Mouse (Mus musculus) heart, embryonic 13.5 days (tissue): ENCODE data around the gene Rgs8. TPM values are rescaled to one million over a fixed set of nuclear protein-coding genes. Genes with fewer than 3 reads are reported as not detected.

ENCODE experiments used
- ATAC-seq: fragments of 200-750 bp; cut with Nextera tagmentation; 2 replicates; pipeline ENCODE4 v1.8.0; 2017; ENCODE audit warnings: moderate TSS enrichment; ENCODE audit not compliant: insufficient number of reproducible peaks, low FRiP score, low TSS enrichment; ENCODE audit errors: extremely low read depth
- H3K27ac ChIP-seq: fragments of 300-500 bp; sonication (generic); replicated peaks from 2 replicates; pipeline ENCODE4 v1.5.1; 2015; ENCODE audit warnings: moderate library complexity, mild to moderate bottlenecking, inconsistent platforms
- H3K27me3 ChIP-seq: fragments of 300-500 bp; sonication (generic); replicated peaks from 2 replicates; pipeline ENCODE4 v1.6.1; 2015; ENCODE audit warnings: mild to moderate bottlenecking, inconsistent platforms
- H3K36me3 ChIP-seq: fragments of 300-500 bp; sonication (generic); 2 replicates; pipeline ENCODE4 v1.6.1; 2015; ENCODE audit warnings: mild to moderate bottlenecking, inconsistent platforms
- H3K4me1 ChIP-seq: fragments of 300-500 bp; sonication (generic); 2 replicates; pipeline ENCODE4 v1.6.1; 2015; ENCODE audit warnings: inconsistent platforms
- H3K4me2 ChIP-seq: fragments of 300-500 bp; sonication (generic); 2 replicates; pipeline ENCODE4 v1.6.1; 2015; ENCODE audit warnings: inconsistent platforms, mild to moderate bottlenecking, moderate library complexity
- H3K4me3 ChIP-seq: fragments of 300-500 bp; sonication (generic); 2 replicates; pipeline ENCODE4 v1.5.1; 2015; ENCODE audit warnings: moderate library complexity, mild to moderate bottlenecking, inconsistent platforms
- H3K9ac ChIP-seq: fragments of 300-500 bp; sonication (generic); 2 replicates; pipeline ENCODE4 v1.6.1; 2015; ENCODE audit warnings: inconsistent platforms, mild to moderate bottlenecking, moderate library complexity
- H3K9me3 ChIP-seq: fragments of 300-500 bp; sonication (generic); 2 replicates; pipeline ENCODE4 v1.6.1; 2016; ENCODE audit warnings: inconsistent platforms
- WGBS: fragments of 180-500 bp; shearing (Covaris S2); methylation state at CpG from one replicate; pipeline ENCODE4 v1.1.7; 2015; ENCODE audit warnings: mixed read lengths; 5-methylcytosine and 5-hydroxymethylcytosine counted together
- polyA plus RNA-seq: library from polyadenylated mRNA; unstranded; fragments of >200 nt; fragmentation: Nextera tagmentation; extraction: Ambion mirVana; gene quantifications from 2 replicates; pipeline ENCODE4 v1.2.1, GENCODE M21; 2015

Rgs8 gene
- polyA plus RNA-seq, 1 experiment from 2014 or later, result 0.60 TPM

DNA sequence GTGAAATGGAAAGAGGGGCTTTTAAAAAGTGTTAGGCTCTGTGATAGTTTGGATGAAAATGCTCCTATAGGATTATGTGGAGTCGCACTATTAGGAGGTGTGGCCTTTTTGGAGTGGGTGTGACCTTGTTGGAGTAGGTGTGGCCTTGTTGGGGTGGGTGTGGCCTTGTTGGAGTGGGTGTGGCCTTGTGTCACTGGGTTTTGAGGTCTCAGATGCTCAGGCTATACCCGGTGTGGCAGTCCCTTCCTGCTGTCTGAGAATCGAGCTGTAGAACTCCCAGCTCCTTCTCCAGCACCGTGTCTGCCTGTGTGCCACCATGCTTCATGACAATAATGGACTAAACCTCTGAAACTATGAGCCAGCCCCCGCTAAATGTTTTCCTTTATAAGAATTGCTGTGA, 55.8 kb downstream of the Rgs8 start:
- Histone ChIP-seq H3K27ac (0 out of 2 replicates have a peak overlapping the region, but pooled peaks have one; percentile 12), H3K4me2 (no peak overlapping the region), H3K36me3 (no peaks in the 10 kb centered on the region), H3K4me3 (no peak overlapping the region), H3K9ac (no peak overlapping the region), H3K9me3 (no peaks in the 10 kb centered on the region; the same call in 1 of the 2 replicates), H3K27me3 (no peaks in the 10 kb centered on the region), H3K4me1 (peaks cover 28% of the 10 kb centered on the region)
- 76% methylated on average over 5 of the region's 5 CpGs for WGBS
- no peak for ATAC-seq

DNA sequence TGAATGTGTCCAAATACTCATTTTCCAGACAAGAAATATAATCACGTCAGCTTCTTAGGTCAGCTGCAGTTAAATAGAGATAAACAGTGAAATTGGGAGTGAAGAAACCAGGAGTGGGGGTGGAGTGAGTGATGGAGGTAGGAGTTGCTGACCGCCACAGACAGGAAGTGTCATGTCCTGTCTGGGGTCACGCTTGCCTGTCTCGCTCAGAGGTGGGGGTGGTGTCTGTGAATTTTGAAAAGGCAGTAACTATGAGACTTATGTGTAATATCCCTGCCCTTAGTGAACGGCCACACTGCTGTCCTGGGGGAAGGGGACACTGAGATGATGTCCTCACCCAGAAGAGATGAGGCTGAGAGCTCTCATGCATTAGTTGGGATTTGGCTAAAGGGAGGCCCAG, 56.6 kb downstream of the Rgs8 start:
- 46% methylated on average over 5 of the region's 5 CpGs for WGBS
- 0 out of 2 replicates have a peak overlapping the region, but pooled peaks have one; percentile 12 for H3K27ac ChIP-seq
- no peaks in the 10 kb centered on the region for H3K27me3 ChIP-seq
- H3K4me1 ChIP-seq, result peaks cover 20% of the 10 kb centered on the region
- no peak overlapping the region for H3K9ac ChIP-seq
- H3K4me2 ChIP-seq, result no peak overlapping the region
- H3K4me3 ChIP-seq, result no peak overlapping the region
- H3K9me3 ChIP-seq, result no peaks in the 10 kb centered on the region; the same call in 1 of the 2 replicates
- no peak for ATAC-seq
- H3K36me3 ChIP-seq, result no peaks in the 10 kb centered on the region

DNA sequence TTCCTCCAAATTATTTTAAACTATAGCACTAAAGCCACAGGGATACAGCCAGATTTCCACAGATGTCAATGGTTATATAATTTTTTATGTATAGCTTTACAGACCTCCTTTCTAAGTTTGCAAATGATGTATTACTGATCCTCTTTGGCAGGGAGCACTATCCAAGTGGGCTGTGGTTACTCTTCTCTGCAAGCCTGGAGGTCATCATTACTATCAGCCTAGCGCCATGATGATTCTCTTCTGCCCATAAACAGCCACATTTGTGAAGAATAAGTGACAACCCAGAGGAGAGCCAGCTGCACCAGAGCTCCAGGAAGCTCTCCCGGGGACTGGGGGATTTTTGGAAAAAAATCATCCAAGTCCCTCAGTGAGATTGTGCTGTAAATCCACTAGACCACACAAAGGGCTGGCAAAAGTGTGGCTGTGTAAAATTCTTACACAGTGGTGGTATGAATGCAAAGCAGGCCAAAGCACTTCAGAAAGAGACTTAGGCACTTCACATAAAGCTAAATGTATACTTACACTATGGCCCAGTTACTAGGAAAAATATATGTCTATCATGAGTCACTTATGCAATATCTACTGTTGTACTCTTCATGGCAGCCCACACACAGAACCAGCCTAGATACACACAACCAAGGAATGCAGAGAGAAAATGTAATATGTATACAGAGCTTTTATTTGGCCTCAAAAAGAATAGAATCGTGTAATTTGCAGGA, 58.9 kb downstream of the Rgs8 start:
- Histone ChIP-seq H3K27ac (no peak overlapping the region), H3K4me2 (no peak overlapping the region), H3K9me3 (no peaks in the 10 kb centered on the region), H3K27me3 (no peaks in the 10 kb centered on the region), H3K4me1 (peaks cover 12% of the 10 kb centered on the region), H3K9ac (no peak overlapping the region), H3K4me3 (no peak overlapping the region), H3K36me3 (no peaks in the 10 kb centered on the region)
- no peak for ATAC-seq
- 63% methylated on average over 3 of the region's 3 CpGs for WGBS

DNA sequence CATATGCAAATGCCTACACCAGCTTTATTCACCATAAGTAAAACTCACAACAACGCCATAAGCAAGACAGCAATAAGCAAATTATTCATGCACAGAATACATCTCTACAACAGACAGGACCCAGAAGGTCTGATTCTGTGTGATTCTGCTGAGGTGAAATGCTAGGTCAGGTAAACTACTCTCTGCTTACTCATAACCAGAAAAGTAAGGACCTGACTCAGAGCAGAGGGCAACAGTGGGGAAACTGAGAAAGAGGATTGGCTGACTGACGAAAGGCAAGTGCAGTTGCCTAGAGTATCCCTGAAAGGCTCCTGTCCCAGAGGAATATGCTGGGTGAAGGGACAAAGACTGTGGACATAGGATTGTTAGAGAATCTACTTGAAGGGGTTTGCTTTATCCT, 59.8 kb downstream of the Rgs8 start:
- 87% methylated on average over 2 of the region's 2 CpGs for WGBS
- Histone ChIP-seq H3K36me3 (no peaks in the 10 kb centered on the region), H3K4me3 (no peak overlapping the region), H3K9ac (no peak overlapping the region), H3K9me3 (no peaks in the 10 kb centered on the region), H3K4me2 (no peak overlapping the region), H3K4me1 (peaks cover 12% of the 10 kb centered on the region), H3K27me3 (no peaks in the 10 kb centered on the region), H3K27ac (no peak overlapping the region)
- ATAC-seq, result no peak

DNA sequence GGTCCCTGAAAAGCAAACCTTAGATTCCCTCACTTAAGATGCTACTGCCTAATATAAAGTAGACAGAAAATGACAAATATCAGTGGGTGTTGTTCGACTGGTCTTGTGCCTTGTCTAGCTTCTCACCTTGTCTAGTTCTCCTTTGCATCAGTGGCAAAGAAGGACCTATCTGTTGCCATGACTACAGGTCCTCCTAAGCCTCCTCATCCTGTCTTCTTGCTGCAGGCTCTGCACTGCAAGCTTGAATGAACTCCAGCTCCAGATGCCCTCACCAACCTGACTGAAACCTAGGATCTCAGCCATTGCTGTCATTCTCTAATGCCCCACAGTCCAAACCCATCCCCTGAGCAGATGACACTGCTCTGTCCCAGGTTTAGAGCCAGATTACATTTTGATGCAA, 65.2 kb downstream of the Rgs8 start:
- no peaks in the 10 kb centered on the region for H3K36me3 ChIP-seq
- WGBS, result 62% methylated on average over 1 of the region's 1 CpGs
- no peak overlapping the region for H3K9ac ChIP-seq
- H3K27me3 ChIP-seq, result no peaks in the 10 kb centered on the region
- H3K4me2 ChIP-seq, result no peak overlapping the region
- no peaks in the 10 kb centered on the region for H3K9me3 ChIP-seq
- ATAC-seq, result no peak
- no peak overlapping the region for H3K27ac ChIP-seq
- H3K4me3 ChIP-seq, result no peak overlapping the region
- no peaks in the 10 kb centered on the region for H3K4me1 ChIP-seq

DNA sequence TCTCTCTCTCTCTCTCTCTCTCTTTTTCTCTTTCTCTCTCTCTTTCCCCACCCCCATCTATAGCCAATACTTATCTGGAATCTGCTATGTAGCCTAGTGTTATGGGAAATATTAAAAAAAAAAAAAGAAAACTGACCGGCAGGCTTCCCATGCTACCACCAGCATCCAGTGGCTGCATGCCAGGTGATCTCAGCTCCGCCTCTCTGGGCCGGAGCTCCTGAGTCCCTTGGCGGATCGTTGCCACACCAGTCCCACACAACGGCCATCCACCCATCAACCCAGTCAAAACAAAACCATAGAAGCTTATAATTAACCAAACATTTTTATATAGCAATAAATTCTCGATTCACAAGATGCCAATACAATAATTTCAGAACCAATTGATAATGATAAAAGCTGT, 68.1 kb downstream of the Rgs8 start:
- Histone ChIP-seq H3K9me3 (no peaks in the 10 kb centered on the region), H3K4me1 (no peaks in the 10 kb centered on the region), H3K4me3 (no peak overlapping the region), H3K9ac (no peak overlapping the region), H3K27me3 (no peaks in the 10 kb centered on the region), H3K4me2 (no peak overlapping the region), H3K27ac (no peak overlapping the region), H3K36me3 (no peaks in the 10 kb centered on the region)
- ATAC-seq, result no peak
- WGBS, result 70% methylated on average over 7 of the region's 7 CpGs

DNA sequence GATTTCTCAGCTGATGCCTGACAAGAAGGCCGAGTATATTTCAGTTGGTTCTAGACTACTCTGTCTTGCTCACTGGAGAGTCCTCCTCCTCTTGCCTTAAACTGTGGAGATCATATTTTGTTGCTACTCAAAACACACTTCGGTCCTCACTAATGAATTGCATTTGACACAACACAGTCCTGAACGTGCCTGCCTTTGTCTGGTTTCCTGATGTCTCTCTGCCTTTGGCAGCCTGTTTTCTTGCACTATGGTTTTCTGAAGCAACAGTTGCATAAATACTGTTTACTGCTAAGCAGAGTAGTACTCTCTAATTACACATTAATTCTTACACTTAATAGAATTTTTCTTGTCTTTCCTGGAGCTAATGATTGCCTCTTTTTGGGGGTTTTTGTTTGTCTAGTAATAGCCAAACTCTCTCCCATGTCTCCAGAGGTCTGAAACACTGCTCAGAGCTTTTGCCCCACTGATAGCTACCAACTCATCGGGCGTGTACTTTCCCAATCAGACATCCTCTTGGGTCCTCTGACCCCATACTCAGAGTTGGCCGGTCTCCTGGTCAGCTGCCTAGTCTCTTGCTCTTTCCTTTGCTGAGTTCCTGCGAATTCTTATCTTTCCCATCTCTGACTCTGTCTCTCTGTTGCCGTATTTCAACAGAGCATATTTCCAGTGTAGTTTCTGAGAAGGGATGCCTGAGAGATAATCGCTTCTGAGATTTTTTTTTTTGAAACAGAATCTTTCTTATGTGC, 68.9 kb downstream of the Rgs8 start:
- no peak for ATAC-seq

DNA sequence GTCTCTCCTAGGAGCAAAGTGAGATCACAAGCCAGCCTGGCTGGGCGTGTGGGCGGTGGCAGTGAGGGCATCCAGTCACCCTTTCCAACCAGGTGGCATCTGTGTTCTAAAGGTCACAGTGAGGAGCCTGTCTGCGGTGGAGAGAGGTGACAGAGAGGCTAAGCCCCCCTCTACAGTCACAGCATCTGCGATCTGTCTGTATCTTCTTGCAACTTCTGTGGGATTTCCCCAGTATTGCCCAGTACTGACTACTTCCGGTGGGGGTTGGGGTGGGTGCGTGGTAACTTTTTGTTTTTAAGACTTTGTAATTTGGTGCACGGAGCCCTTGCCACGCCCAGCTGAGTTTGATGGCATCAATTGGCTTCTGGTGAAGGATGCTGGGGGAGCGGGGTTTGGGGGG, 70.6 kb downstream of the Rgs8 start:
- no peak overlapping the region for H3K27ac ChIP-seq
- H3K4me3 ChIP-seq, result no peak overlapping the region
- ATAC-seq, result no peak
- no peaks in the 10 kb centered on the region for H3K36me3 ChIP-seq
- H3K9ac ChIP-seq, result no peak overlapping the region
- no peaks in the 10 kb centered on the region for H3K4me1 ChIP-seq
- H3K4me2 ChIP-seq, result no peak overlapping the region
- 65% methylated on average over 9 of the region's 9 CpGs for WGBS
- no peaks in the 10 kb centered on the region for H3K27me3 ChIP-seq
- no peaks in the 10 kb centered on the region for H3K9me3 ChIP-seq

More for the DNA sequence above, 68.9 kb downstream of the Rgs8 start:
- Histone ChIP-seq H3K27ac (no peak overlapping the region), H3K4me1 (no peaks in the 10 kb centered on the region), H3K4me2 (no peak overlapping the region), H3K36me3 (no peaks in the 10 kb centered on the region), H3K9ac (no peak overlapping the region), H3K27me3 (no peaks in the 10 kb centered on the region), H3K4me3 (no peak overlapping the region), H3K9me3 (no peaks in the 10 kb centered on the region)
- 70% methylated on average over 9 of the region's 9 CpGs for WGBS

DNA sequence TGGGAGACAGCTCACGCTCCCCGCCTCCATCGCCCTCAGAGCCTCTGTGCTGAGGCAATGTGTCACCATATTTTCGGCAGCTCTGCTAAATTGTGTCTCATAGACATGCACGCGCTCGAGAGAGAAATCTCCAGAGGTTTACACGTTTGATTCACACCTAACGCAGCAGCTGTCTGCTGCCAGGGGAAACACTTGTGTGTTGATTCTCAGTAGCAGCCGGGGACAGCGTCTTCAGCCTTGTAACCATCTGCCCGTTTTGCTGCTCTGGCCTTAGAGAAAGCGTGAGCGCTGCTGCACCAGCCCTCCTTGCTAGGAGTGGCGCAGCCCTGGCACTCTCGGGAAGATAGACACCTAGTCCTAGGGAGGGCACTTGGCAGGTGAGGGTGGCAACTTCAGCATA, 73.8 kb downstream of the Rgs8 start:
- 83% methylated on average over 16 of the region's 16 CpGs for WGBS

DNA sequence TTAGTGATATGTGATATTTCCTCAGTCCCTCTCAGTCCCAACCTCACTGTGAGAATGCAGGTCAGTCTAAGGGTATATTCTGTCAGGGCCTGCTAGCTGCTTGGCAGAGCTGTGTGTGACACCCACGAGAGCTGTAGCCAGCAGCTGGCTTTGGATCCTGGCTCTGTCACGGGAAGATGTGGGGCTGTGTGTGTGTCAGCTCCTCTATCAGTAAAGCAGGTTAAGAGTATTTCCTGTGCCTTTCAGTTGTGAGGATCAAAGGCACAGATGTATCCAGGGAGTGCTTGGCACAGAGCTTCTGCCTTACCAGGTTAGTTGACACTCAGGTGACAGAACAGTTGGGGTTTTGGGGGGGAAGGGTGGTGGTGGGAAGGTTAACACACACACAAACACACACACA, 77.0 kb downstream of the Rgs8 start:
- Histone ChIP-seq H3K9me3 (no peaks in the 10 kb centered on the region), H3K4me2 (no peak overlapping the region), H3K4me3 (no peak overlapping the region), H3K27ac (no peak overlapping the region), H3K4me1 (peaks cover 31% of the 10 kb centered on the region), H3K9ac (no peak overlapping the region), H3K27me3 (peaks cover 16% of the 10 kb centered on the region; the same call in 1 of the 2 replicates), H3K36me3 (no peaks in the 10 kb centered on the region)
- 27% methylated on average over 2 of the region's 2 CpGs for WGBS
- no peak for ATAC-seq

More for the DNA sequence above, 73.8 kb downstream of the Rgs8 start:
- no peak overlapping the region for H3K9ac ChIP-seq
- no peak for ATAC-seq
- no peak overlapping the region for H3K27ac ChIP-seq
- peaks cover 19% of the 10 kb centered on the region for H3K4me1 ChIP-seq
- no peak overlapping the region for H3K4me2 ChIP-seq
- no peak overlapping the region for H3K4me3 ChIP-seq
- H3K27me3 ChIP-seq, result no peaks in the 10 kb centered on the region
- H3K9me3 ChIP-seq, result no peaks in the 10 kb centered on the region
- H3K36me3 ChIP-seq, result no peaks in the 10 kb centered on the region

DNA sequence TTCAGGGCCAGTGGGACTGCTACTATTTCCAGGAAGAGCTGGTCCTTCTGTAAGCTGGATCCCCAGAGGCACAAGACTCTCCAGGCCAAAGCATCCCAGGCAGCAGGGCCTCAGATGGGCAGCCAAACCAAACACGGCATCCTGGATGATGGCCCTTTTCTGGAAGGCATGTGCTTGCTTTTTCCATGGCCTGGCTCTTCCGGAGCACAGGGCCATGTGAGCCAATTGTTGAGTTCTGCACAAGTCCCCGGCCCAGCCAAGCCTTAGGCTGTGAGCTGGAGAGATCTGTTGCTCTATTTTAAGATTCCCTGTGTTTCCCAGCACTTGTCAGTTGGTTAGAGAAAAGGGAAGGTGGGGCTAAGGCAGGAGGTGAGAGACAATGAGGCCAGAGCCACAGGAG, 77.8 kb downstream of the Rgs8 start:
- ATAC-seq, result peak; percentile 52; the same call in 1 of the 2 replicates
- peaks cover 31% of the 10 kb centered on the region for H3K4me1 ChIP-seq
- no peak overlapping the region for H3K9ac ChIP-seq
- H3K4me3 ChIP-seq, result no peak overlapping the region
- H3K27ac ChIP-seq, result peak overlapping the region; percentile 73
- peaks cover 21% of the 10 kb centered on the region; the same call in 1 of the 2 replicates for H3K27me3 ChIP-seq
- no peaks in the 10 kb centered on the region for H3K9me3 ChIP-seq
- no peak overlapping the region for H3K4me2 ChIP-seq
- no peaks in the 10 kb centered on the region for H3K36me3 ChIP-seq
- WGBS, result 10% methylated on average over 3 of the region's 3 CpGs
